Mouse (Mus musculus): Measurements from ENCODE around the gene Epn3. TPM values are rescaled to one million over a fixed set of nuclear protein-coding genes. Genes with fewer than 3 reads are reported as not detected.

Epn3 gene
- 10 to 100 TPM; 26.5 to 26.7 TPM for total RNA-seq (2021)

DNA sequence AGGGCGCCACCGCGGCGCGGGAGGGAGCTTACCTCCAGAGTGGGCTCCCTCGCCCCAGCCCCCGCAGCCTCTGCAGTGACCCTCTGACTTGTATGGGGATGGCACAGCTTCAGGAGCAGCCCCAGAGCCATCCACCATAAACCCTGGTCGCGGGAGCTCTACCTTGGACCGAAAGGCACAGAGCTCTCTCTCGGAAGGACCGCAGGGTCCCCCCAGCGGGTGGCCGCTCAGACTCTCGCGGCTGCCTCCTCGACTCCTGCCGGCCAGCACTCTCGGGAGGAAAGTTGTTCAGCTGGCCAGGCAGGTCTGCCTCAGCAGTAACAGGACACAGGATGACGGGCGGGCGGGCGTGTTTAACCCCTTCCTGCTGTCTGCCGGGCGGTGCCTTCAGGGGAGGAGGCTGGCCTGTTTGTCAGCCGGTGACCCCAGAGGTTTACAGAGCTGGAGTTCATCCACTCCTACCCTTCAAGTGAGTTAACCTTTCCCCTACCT is at the start of gene Epn3:
Gene Epn3 (minus strand): TSS at position 314 of the 492 bp plus-strand sequence.
- peak; percentile 51 to 63 for DNase-seq
- intact Hi-C loops (cut with DNase I): loop anchor here (2.0 kb wide), 1 partner anchor 47 kb away; no protein-coding TSS in a partner anchor

DNA sequence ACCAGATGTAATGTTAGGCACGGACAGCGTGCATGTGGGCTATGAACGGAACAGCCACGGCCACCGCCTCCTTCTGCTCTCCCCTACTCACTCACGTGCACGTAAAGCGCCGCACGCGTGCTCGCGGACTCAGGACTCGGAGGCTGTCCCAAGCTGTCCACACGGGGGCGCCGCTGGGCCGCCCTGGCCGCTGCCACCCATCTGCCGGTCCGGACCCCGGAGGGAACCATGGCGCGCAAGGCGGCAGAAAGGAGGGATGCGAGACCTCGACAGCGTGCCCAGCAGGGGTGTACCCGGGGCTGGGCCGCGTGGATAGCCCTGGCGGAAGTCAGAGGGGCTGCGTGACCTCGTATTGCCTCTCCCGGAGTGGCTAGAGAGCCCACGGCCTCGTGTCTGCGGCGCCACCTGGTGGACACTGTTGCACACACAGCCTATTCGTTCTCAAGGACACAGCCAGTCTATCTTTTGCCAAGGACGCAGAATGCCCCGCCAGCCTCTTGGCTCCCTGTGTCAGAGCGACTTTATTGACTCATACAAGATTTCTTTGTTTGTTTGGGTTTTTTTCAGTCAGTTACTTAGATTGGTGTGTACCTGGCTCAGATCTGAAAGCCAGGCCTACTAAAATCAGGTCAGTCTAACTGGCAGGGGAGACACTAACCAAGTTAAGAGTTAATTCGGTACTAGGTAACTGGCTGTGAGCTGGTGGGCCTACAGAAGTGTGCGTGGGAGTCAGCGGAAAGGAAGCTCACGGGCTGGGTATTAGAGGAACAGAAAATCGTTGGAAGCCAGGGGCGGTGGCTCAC is 49.3 kb upstream of the Epn3 start, which contains the start of gene Rsad1:
Gene Rsad1 (minus strand): TSS at position 368 of the 803 bp plus-strand sequence.
- intact Hi-C loops (cut with DNase I): loop anchor here (5.0 kb wide), 1 partner anchor 127 kb away; no protein-coding TSS in a partner anchor
- peak; percentile 96 to 98 for DNase-seq

DNA sequence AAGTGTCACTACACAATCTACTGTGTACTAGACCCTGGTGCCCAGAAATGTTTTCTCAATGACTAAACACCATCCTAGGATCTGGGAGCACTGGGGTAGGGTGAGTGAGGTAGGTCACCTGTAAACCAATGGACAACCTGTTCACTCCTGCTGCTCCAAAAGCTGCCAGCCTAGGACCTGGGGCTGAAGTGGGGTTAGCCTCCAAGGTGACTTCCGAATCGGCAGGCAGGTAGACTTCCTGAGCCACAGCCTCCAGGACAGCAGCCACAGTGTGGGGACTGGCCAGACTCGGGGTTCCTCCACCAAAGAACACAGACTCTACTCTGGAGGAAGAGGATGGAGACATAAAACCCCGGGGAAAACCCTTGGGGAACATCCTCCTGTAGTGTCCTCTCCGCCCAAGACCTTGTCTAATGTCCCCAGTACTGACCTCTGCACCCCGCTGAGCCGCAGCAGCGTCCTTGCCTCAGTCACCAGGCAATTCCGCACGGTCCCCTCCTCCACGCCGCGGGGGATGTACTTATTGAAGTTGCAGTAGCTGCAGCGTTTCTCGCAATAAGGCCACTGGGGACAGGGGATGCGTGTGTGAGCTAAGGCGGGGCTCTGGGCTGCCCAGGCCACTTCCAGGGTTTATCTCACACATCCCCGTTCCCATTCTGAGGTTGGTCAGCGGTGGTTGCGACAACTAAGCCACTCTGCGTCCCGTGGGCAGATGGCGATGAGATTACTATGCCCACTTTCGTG is 48.4 kb upstream of the Epn3 start:
- peak; percentile 54 to 63 for DNase-seq
- intact Hi-C loops (cut with DNase I): loop anchor here (5.0 kb wide), 1 partner anchor 126 kb away; no protein-coding TSS in a partner anchor

DNA sequence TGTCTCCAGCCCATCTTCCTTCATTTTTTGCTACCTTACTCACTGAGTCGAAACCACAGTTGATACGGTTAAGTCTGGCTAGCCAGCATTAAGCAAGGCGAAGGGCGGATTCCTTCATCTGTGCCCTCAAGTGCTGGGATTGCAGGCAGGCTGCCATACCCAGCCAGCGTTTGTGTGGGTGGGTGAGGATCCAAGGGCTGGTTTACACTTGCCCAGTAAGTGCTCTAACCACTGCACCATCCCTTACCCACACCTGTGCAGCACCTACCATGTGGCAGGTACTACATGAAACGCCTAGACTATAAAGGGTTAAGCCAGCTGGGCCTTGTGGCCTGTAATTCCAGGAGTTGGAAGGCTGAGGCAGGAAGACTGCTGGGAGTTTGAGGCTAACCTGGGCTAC is 47.5 kb upstream of the Epn3 start:
- intact Hi-C loops (cut with DNase I): loop anchor here (2.0 to 5.0 kb wide), 2 partner anchors 48 to 125 kb away; partner anchors contain the start of gene Epn3
- no peak for DNase-seq

DNA sequence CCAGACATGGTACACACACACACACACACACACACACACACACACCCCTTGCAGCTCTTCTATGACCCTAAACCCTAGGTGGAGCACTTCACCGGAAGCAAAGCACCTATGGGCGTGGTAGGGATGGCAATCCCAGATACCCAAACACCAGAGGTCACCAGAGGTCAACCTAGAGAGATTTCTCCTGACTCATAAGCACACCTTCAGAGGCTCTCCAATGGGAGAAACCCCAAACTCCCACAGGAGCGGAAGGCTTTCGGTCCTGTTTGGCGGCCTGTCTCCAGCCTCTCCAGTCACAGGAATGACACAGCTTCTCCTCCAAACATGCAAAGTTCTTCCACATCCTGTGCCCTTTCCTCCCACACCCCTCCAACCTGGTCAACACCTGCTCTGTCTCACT is 46.6 kb upstream of the Epn3 start:
- intact Hi-C loops (cut with DNase I): loop anchor here (2.0 to 5.0 kb wide), 2 partner anchors 48 to 124 kb away; partner anchors contain the start of gene Epn3
- DNase-seq: no peak

DNA sequence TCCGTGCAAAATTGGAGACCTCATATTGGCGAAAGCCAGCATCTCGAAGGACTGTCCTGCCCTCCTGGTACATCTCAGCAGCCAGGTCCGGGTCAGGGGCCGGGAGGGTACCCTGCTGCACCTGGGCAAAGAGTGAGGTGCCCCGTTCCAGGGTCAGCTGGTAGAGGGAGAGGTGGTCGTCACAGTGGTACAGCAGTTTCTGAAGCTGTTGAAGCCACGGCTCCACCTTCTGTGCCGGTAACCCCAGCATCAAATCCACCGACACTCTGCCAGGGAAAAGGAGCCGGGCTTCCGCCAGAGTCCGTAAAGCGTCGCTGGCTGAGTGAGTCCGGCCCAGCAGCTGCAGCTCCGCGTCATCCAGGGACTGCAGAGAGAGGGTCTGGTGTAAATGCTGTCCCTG is 44.6 kb upstream of the Epn3 start:
- peak; percentile 32 to 37 for DNase-seq
- intact Hi-C loops (cut with DNase I): loop anchor here (5.0 kb wide), 2 partner anchors 132 to 207 kb away; no protein-coding TSS in a partner anchor

DNA sequence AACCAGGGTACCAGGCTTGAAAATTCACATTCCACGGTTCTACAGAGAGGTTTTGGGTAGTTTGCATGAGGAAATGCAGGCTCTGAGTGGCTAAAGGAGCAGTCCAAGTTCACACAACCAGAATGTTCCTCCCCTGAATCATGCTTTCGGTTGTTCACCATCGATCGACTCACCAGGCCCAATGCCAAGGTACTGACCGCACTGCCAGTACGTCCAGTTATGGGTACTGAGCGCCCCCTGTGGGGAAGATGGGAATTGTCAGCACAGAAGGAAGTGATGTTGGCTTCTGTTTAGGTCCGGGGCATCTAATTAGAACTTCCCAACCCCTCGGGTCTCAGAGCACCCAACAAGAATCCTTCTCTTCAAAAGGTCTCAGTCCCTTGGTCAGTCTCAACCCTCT is 44.2 kb upstream of the Epn3 start:
- intact Hi-C loops (cut with DNase I): loop anchor here (5.0 kb wide), 2 partner anchors 132 to 207 kb away; no protein-coding TSS in a partner anchor
- DNase-seq: peak; percentile 94 to 97

DNA sequence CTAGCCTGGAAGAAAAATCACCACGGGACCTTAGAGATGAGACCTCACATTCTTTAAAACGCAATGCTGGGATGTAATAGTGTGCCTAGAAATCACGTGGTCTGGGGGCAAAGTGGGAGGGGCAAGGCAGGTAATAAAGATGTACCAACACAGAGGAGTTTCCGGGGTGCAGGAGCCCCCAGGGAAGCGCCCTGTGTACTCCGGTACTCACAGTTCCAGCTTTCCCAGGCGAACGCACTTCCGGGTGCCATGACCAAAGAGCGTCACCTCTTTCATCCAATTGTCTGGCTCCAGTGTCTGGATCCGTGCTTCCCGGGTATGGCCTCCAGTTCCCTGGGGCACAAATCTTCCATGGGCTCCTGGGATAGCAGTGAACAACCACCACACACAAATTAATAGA is 43.6 kb upstream of the Epn3 start:
- intact Hi-C loops (cut with DNase I): loop anchor here (5.0 kb wide), 2 partner anchors 131 to 206 kb away; no protein-coding TSS in a partner anchor
- no peak for DNase-seq

DNA sequence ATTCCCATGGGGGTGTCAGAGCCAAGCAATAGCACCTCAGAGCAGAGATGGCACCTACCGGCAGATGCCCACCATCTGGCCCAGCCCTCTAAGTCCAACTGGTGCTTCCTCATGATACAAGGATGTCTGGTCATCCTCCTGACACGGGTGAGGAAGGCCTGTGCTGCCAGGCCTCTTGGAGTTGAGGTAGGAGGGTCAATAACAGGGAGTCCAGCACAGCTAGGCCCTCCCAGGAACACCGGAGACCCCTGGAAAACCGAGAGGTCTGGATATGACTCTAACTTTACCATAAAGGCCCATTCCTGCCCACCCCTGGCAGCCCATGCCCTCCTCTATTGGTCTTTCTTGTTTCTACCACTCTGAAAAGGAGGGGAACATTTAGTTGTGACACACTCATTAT is 42.6 kb upstream of the Epn3 start:
- intact Hi-C loops (cut with DNase I): loop anchor here (5.0 kb wide), 2 partner anchors 130 to 205 kb away; no protein-coding TSS in a partner anchor
- no peak for DNase-seq

DNA sequence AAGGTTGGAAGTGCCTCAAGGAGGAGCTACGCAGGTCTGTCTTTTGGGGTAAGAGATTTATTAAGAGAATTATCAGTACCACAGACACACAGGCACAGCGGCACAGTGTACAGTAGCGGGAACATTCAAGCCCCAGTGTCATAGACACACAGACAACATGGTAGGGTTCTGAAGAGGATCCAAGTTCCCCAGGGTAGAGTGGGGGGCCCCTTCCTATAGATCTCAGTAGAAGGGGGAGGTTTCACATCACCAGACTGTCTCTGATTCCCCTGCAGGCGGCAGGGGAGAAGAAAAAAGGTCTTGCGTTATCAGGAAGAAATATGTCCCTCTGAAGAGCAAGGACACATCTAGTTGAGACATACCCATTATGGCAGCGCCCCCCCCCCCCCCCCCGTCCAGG is 40.0 kb upstream of the Epn3 start:
- intact Hi-C loops (cut with DNase I): loop anchor here (5.0 kb wide), 2 partner anchors 127 to 202 kb away; no protein-coding TSS in a partner anchor
- DNase-seq: no peak

DNA sequence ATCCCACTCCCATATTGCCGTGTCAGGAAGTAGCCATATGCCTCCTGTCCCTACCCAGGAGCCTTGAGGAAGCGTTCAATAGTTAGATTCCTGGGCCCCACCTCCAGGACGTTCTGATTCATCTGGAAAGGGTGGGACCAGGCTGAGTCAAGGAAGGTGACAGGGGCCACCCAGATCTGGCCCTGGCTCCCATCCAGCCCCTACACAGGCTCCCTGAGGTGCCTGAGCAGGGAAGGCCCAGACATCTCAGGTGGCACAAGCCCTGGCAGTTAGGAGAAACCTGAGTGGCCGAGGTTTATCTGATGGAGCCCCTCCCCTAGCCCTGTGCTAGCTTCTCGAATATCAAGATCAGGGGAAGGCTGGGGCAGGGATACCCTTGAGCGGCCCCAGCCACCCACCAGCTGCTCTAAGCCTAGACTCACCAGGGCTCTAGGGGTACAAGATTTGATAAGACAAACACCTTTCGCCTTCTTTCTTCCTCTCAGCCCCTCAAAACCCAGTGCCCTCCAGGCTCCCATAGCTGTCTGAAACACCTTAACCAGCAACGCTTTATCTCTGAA is 39.0 kb upstream of the Epn3 start:
- no peak for DNase-seq
- intact Hi-C loops (cut with DNase I): no loop called here

DNA sequence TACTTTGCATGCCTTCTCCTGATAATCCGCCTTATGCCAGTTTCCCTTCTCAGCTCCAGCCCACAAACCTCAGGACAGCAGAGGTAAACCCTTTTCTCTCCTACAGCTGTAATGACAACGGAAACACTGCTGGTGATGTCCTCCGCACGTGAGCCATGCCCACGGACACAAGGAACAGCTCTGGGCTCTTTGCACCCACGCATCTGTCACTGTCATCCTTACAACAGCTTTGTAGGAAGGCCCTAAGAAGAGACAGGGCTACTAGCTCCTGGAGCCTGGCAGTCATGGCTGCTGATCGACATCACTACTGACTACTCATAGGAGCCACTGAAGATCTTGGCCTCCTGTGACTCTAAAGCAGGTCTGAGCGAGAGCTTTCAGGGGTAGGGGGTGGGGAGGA is 33.4 kb upstream of the Epn3 start:
- intact Hi-C loops (cut with DNase I): no loop called here
- DNase-seq: no peak

DNA sequence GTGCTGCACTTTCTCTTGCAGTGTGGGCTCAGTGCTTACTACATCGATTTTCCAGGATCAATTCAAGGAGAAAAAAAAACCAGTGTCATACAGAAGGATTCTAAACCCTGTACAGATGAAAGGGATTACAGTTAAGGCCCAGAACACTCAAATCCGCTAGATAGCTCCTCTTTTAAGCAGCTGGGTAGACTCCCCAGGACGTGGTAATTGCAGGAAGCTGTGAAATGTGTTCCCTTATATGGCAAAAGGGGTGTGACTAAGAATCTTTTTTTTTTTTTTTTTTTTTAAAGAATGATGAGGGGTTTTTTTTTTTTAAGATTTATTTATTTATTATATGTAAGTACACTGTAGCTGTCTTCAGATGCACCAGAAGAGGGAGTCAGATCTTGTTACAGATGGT is 29.1 kb upstream of the Epn3 start:
- no peak for DNase-seq
- intact Hi-C loops (cut with DNase I): no loop called here

DNA sequence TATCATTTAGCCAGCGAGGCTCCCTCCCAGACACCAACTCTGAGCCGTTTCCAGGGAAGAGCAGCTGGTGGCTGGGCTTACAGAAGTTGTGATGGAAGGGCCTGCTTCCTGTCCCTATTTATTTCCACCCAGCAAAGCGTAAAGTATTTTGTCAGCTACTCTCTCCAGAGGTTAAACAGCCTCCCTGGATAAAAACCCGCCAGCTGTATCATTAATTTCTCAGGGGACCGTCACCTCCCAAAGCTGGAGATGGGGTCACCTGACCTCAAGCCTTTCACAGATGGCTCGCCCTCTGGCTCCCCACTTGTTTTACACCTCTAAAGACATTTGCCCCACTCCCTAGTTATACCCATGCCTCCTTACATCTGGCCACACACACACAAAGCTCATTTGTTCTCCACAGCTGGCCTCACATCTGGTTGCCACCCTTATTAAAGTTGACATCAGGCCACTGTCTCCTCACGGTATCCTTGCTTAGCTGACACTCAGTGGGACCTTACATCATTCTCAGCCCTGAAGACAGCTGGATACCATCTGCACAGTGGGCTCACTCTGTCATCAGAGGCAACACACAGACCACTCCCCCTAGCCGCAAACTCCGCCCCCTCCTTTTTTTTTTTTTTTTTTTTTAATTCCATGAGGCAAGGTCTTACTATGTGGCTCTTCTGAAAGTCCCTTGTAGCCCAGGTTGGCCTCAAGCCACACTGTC is 26.6 kb upstream of the Epn3 start:
- DNase-seq: peak; percentile 38 to 58
- intact Hi-C loops (cut with DNase I): no loop called here

DNA sequence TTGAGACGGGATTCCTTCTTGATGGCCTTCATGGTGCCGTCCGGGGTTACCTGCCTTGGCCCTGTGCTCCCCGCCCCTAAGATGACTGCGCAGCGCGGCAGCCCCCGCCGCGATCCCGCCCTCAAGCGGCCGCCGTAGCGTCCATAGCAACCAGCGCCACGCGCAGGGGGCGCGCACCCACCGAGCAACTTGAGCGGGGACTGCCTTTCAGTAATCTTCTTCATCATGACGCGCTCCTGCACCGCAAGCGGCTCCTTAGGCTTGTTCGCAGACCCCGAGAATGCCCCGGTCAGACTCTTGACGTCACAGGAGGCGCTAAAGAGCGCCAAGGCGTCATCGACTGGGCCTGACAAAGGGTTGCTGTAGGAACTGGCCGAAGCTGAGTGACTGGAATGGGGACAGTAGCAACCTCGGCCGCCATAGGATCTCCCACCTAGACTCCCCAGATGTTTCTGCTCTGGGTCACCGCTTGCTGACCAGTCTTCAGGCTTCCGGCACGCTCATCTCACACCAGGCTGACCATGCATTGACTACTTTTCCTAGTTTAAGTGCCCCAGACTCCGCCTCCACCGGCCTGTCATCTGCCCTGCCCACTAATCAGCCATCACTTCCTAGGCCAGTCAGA is 21.6 kb upstream of the Epn3 start, which contains the start of gene Mycbpap:
Gene Mycbpap (minus strand): TSS at position 524 of the 625 bp plus-strand sequence.
- DNase-seq: peak; percentile 69 to 76
- intact Hi-C loops (cut with DNase I): no loop called here

DNA sequence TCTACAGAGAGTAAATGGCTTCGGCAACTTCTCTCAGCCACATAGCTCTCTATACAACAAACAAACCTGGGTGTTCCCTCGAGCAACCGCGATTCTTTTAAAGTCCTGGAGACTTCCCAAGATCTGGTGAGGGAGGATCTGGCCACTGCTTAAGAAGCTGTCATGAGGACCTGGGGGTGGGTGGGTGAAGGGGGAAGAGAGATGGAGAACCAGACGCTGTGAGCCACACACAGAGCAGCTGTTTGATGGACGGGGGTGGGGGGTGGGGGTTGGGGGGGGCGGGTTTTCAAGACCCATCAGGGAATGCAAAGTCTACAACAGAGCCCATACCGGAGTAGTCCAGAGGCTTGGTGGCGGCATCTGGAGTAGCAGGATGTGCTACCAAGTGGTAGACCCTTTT is 13.7 kb upstream of the Epn3 start:
- no peak for DNase-seq
- intact Hi-C loops (cut with DNase I): no loop called here

DNA sequence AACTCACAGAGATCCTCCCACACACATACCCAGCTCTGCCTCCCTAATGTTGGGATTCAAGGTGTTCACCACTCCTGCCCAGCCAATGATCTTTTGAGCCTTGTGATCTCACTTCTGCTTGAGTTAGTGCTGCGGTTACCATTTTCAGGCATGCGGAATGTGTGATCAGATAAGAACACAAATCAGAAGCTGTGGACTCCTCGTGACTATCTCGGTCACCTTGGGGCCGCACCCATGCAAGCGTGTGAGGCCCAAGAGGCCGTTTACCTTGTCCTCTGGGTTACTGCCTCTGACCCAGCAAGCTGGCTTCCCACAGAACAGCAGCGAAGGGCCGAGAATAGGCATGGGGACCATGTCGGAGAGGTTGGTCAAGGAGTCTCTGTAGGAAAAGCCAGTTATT is 9.2 kb upstream of the Epn3 start:
- DNase-seq: no peak
- intact Hi-C loops (cut with DNase I): no loop called here

DNA sequence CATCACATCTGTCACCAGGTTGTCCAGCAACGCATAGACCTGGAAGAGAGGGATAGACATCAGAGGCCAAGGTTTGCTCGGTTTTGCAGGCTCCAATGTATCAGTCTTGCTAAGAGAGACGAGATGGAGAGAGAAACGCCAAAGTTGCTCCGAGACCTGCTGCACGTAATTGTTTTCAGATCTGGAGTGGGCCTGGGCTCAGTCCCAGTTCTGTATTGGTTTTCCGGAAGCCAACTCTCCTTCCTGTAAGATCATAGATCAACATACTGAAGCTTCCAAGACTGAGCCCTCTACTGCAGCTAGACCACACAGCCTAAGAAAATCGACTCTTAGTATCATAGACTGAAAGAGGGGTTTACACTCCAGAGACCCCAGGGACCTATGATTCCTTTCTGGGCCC is 1.7 kb upstream of the Epn3 start:
- intact Hi-C loops (cut with DNase I): no loop called here
- no peak for DNase-seq

DNA sequence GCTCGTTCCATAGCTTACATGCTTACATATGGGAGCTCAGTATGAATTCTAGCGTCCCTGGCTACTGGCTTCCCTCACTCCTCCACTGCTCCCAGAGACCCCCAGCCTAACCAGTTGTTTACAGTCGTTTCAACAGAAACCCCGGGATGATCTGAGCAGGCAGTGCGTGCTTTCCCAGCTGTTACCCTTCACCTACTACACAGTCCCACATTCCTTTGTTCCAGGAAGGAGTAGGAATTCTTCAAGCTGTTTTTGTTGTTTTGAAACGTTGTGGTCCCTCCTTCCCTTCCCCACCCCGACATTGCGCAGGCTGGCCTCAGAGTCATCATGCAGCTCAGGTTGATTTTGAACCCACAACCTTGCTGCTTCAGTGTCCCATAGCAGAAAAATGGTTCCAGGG is 588 bp upstream of the Epn3 start:
- DNase-seq: no peak
- intact Hi-C loops (cut with DNase I): no loop called here

Measured in heart, postnatal 10 days (tissue).